Mouse (Mus musculus) liver, embryonic 14.5 days (tissue): ENCODE measurements around the gene Fam136a.

Experiments
- CTCF ChIP-seq: IDR thresholded peaks from 2 replicates; pipeline ENCODE4 v1.5.1; 2016; ENCODE audit warnings: antibody characterized with exemption, low read depth, control low read depth
- EP300 ChIP-seq: IDR thresholded peaks from 2 replicates; pipeline ENCODE4 v1.6.1; 2016; ENCODE audit warnings: antibody characterized with exemption, low read depth

DNA sequence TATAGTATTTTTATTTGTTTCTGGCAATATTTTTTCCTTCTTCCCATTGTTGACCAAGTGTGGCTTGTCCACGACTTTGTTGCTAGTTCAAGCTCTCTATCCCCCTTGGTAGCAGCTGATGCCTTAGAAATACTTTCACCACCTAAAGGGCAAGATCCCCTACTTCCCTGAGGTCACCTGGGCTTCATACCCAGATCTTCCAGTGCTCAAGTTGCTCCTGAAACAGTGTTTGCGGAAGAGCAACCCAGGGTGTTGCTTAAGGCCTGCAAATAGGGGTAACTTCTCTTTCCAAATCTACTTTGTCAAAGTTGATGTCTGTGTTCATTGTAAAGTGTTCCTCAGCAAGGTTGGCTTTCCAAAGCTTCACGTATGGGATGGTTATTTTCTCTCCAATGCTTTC, 53.8 kb downstream of the Fam136a start:
- no peak for TF ChIP-seq EP300
- TF ChIP-seq CTCF = no peak
